Mouse (Mus musculus): ENCODE results near the gene Pkp4. TPM values are rescaled to one million over a fixed set of nuclear protein-coding genes. Genes with fewer than 3 reads are reported as not detected.

Pkp4 gene
- polyA plus RNA-seq, 1 experiment = 21.9 TPM

- Histone ChIP-seq H3K4me1 (ENCODE audit: control insufficient read depth, insufficient read depth, insufficient read length) (no peaks in the 10 kb centered on the region), H3K27me3 (ENCODE audit: control insufficient read depth, insufficient read depth, low read length) (no peaks in the 10 kb centered on the region), H3K4me3 (ENCODE audit: extremely low read depth, insufficient read depth, insufficient read length) (no peak overlapping the region), H3K36me3 (ENCODE audit: control insufficient read depth, insufficient read depth, low read length) (no peaks in the 10 kb centered on the region), H3K27ac (ENCODE audit: insufficient read depth, low read length) (no peak overlapping the region)
- 96% methylated on average over 9 of the region's 9 CpGs for WGBS
- DNase-seq (ENCODE audit: low read depth in 1 of 2, low spot score in 2 of 2) = no peak
- TF ChIP-seq CTCF (IDR thresholded peaks at IDR 0.05; ENCODE audit: extremely low read depth, insufficient read depth, insufficient read length, insufficient replicate concordance) (no peak), POLR2A (IDR thresholded peaks at IDR 0.05; ENCODE audit: low read depth, low read length) (no peak)
Observed at GRCm38 (mm10) chr2:59205092-59205491, 44.4 kb downstream of the Pkp4 start.

GRCm38 (mm10) chr2:59206190-59206589 lies 45.5 kb downstream of the Pkp4 start:
- DNase-seq (ENCODE audit: low read depth in 1 of 2, low spot score in 2 of 2) = no peak
- TF ChIP-seq POLR2A (IDR thresholded peaks at IDR 0.05; ENCODE audit: low read depth, low read length) = no peak
- TF ChIP-seq CTCF (IDR thresholded peaks at IDR 0.05; ENCODE audit: extremely low read depth, insufficient read depth, insufficient read length, insufficient replicate concordance) = no peak
- no peaks in the 10 kb centered on the region for H3K27me3 ChIP-seq (ENCODE audit: control insufficient read depth, insufficient read depth, low read length)
- WGBS = 94% methylated on average over 2 of the region's 2 CpGs
- H3K4me3 ChIP-seq (ENCODE audit: extremely low read depth, insufficient read depth, insufficient read length) = no peak overlapping the region
- H3K4me1 ChIP-seq (ENCODE audit: control insufficient read depth, insufficient read depth, insufficient read length) = no peaks in the 10 kb centered on the region
- H3K27ac ChIP-seq (ENCODE audit: insufficient read depth, low read length) = no peak overlapping the region
- no peaks in the 10 kb centered on the region for H3K36me3 ChIP-seq (ENCODE audit: control insufficient read depth, insufficient read depth, low read length)

GRCm38 (mm10) chr2:59207240-59207639 lies 46.6 kb downstream of the Pkp4 start:
- WGBS = 36% methylated on average over 4 of the region's 4 CpGs
- Histone ChIP-seq H3K4me1 (ENCODE audit: control insufficient read depth, insufficient read depth, insufficient read length) (no peaks in the 10 kb centered on the region), H3K27me3 (ENCODE audit: control insufficient read depth, insufficient read depth, low read length) (no peaks in the 10 kb centered on the region), H3K36me3 (ENCODE audit: control insufficient read depth, insufficient read depth, low read length) (no peaks in the 10 kb centered on the region), H3K27ac (ENCODE audit: insufficient read depth, low read length) (no peak overlapping the region), H3K4me3 (ENCODE audit: extremely low read depth, insufficient read depth, insufficient read length) (no peak overlapping the region)
- TF ChIP-seq CTCF (IDR thresholded peaks at IDR 0.05; ENCODE audit: extremely low read depth, insufficient read depth, insufficient read length, insufficient replicate concordance) (no peak), POLR2A (IDR thresholded peaks at IDR 0.05; ENCODE audit: low read depth, low read length) (no peak)
- no peak for DNase-seq (ENCODE audit: low read depth in 1 of 2, low spot score in 2 of 2)

- Histone ChIP-seq H3K36me3 (ENCODE audit: control insufficient read depth, insufficient read depth, low read length) (no peaks in the 10 kb centered on the region), H3K27me3 (ENCODE audit: control insufficient read depth, insufficient read depth, low read length) (no peaks in the 10 kb centered on the region), H3K27ac (ENCODE audit: insufficient read depth, low read length) (no peak overlapping the region), H3K4me3 (ENCODE audit: extremely low read depth, insufficient read depth, insufficient read length) (no peak overlapping the region), H3K4me1 (ENCODE audit: control insufficient read depth, insufficient read depth, insufficient read length) (no peaks in the 10 kb centered on the region)
- 84% methylated on average over 5 of the region's 5 CpGs for WGBS
- no peak for DNase-seq (ENCODE audit: low read depth in 1 of 2, low spot score in 2 of 2)
- TF ChIP-seq POLR2A (IDR thresholded peaks at IDR 0.05; ENCODE audit: low read depth, low read length) (no peak), CTCF (IDR thresholded peaks at IDR 0.05; ENCODE audit: extremely low read depth, insufficient read depth, insufficient read length, insufficient replicate concordance) (no peak)
Observed at GRCm38 (mm10) chr2:59207725-59208124, 47.1 kb downstream of the Pkp4 start.

GRCm38 (mm10) chr2:59208276-59208675 lies 47.6 kb downstream of the Pkp4 start:
- Histone ChIP-seq H3K4me3 (ENCODE audit: extremely low read depth, insufficient read depth, insufficient read length) (no peak overlapping the region), H3K4me1 (ENCODE audit: control insufficient read depth, insufficient read depth, insufficient read length) (no peaks in the 10 kb centered on the region), H3K27me3 (ENCODE audit: control insufficient read depth, insufficient read depth, low read length) (no peaks in the 10 kb centered on the region), H3K27ac (ENCODE audit: insufficient read depth, low read length) (no peak overlapping the region), H3K36me3 (ENCODE audit: control insufficient read depth, insufficient read depth, low read length) (no peaks in the 10 kb centered on the region)
- WGBS = 94% methylated on average over 9 of the region's 9 CpGs
- no peak for DNase-seq (ENCODE audit: low read depth in 1 of 2, low spot score in 2 of 2)
- TF ChIP-seq CTCF (IDR thresholded peaks at IDR 0.05; ENCODE audit: extremely low read depth, insufficient read depth, insufficient read length, insufficient replicate concordance) (no peak), POLR2A (IDR thresholded peaks at IDR 0.05; ENCODE audit: low read depth, low read length) (no peak)

GRCm38 (mm10) chr2:59211051-59211450 lies 50.4 kb downstream of the Pkp4 start:
- H3K27me3 ChIP-seq (ENCODE audit: control insufficient read depth, insufficient read depth, low read length) = no peaks in the 10 kb centered on the region
- H3K27ac ChIP-seq (ENCODE audit: insufficient read depth, low read length) = no peak overlapping the region
- WGBS = 90% methylated on average over 5 of the region's 5 CpGs
- H3K36me3 ChIP-seq (ENCODE audit: control insufficient read depth, insufficient read depth, low read length) = no peaks in the 10 kb centered on the region
- no peaks in the 10 kb centered on the region for H3K4me1 ChIP-seq (ENCODE audit: control insufficient read depth, insufficient read depth, insufficient read length)
- DNase-seq (ENCODE audit: low read depth in 1 of 2, low spot score in 2 of 2) = no peak
- no peak for TF ChIP-seq CTCF (IDR thresholded peaks at IDR 0.05; ENCODE audit: extremely low read depth, insufficient read depth, insufficient read length, insufficient replicate concordance)
- no peak for TF ChIP-seq POLR2A (IDR thresholded peaks at IDR 0.05; ENCODE audit: low read depth, low read length)
- no peak overlapping the region for H3K4me3 ChIP-seq (ENCODE audit: extremely low read depth, insufficient read depth, insufficient read length)

- WGBS = 94% methylated on average over 4 of the region's 4 CpGs
- Histone ChIP-seq H3K36me3 (ENCODE audit: control insufficient read depth, insufficient read depth, low read length) (no peaks in the 10 kb centered on the region), H3K4me3 (ENCODE audit: extremely low read depth, insufficient read depth, insufficient read length) (no peak overlapping the region), H3K27me3 (ENCODE audit: control insufficient read depth, insufficient read depth, low read length) (no peaks in the 10 kb centered on the region), H3K27ac (ENCODE audit: insufficient read depth, low read length) (no peak overlapping the region), H3K4me1 (ENCODE audit: control insufficient read depth, insufficient read depth, insufficient read length) (no peaks in the 10 kb centered on the region)
- TF ChIP-seq CTCF (IDR thresholded peaks at IDR 0.05; ENCODE audit: extremely low read depth, insufficient read depth, insufficient read length, insufficient replicate concordance) = no peak
- no peak for TF ChIP-seq POLR2A (IDR thresholded peaks at IDR 0.05; ENCODE audit: low read depth, low read length)
- no peak for DNase-seq (ENCODE audit: low read depth in 1 of 2, low spot score in 2 of 2)
Observed at GRCm38 (mm10) chr2:59212430-59212829, 51.8 kb downstream of the Pkp4 start.

Measured in spleen, adult 2 months (tissue).